Comparison of ENCODE assay signal across 16 mouse cellular contexts in the genomic region with DNA sequence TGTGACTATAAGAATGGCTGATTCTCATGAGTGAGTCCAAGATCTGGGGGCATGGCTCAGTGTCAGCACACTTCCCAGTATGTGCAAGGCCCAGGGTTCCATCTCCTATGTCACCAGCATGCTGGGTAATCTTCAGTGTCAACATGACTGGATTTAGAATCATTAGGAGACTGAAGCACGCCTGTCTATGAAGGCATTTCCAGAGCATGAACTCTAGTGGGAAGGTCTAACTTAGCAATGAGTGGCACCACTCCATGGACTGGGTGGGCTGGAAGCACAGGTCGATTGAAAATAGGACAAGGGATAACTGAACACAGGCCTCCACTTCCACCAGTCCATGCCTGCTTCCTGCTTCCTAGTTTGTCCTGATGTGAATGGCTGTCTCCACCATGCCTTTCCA.
"Had no signal": no experiment of that assay in that cellular context is flagged by ENCODE, and none has a peak within 500 bp of the region (broad histone marks: within the 10 kb centered on the region; RNA-seq: fewer than 3 reads in every experiment).

No protein-coding gene starts in this region.

- DNase-seq: retina, postnatal 1 day; right cerebral cortex, adult 18-20 months; right cerebral cortex, postnatal 14 days; right cerebral cortex, postnatal 25 days; right cerebral cortex, postnatal 4 days; spleen, adult 18-20 months; thymus, adult 18-20 months; thymus, adult 2 months; thymus, postnatal 14 days; thymus, postnatal 25 days; thymus, postnatal 36 days; thymus, postnatal 4 days had no signal

- H3K9me3 ChIP-seq: stomach, embryonic 15.5 days had no signal

- H3K4me3 ChIP-seq: neural tube, embryonic 13.5 days; neural tube, embryonic 15.5 days; stomach, embryonic 15.5 days had no signal

- H3K27me3 ChIP-seq: neural tube, embryonic 13.5 days; neural tube, embryonic 15.5 days; stomach, embryonic 15.5 days had no signal

- H3K36me3 ChIP-seq: neural tube, embryonic 15.5 days had no signal

- H3K9ac ChIP-seq: neural tube, embryonic 13.5 days; neural tube, embryonic 15.5 days; stomach, embryonic 15.5 days had no signal

- H3K27ac ChIP-seq: neural tube, embryonic 13.5 days; neural tube, embryonic 15.5 days; stomach, embryonic 15.5 days; stomach, postnatal 0 days had no signal

- H3K4me2 ChIP-seq: neural tube, embryonic 13.5 days; neural tube, embryonic 15.5 days; stomach, embryonic 15.5 days had no signal

- H3K4me1 ChIP-seq: neural tube, embryonic 13.5 days; neural tube, embryonic 15.5 days; stomach, embryonic 15.5 days had no signal
